Mouse (Mus musculus) heart, adult 2 months (tissue): ENCODE measurements around the gene Dusp27. TPM values are rescaled to one million over a fixed set of nuclear protein-coding genes. Genes with fewer than 3 reads are reported as not detected.
"Not testable (repeated sequence)": the region's sequence is repeated elsewhere in the genome, so short reads cannot be mapped to it uniquely, and the experiment has no call there.

Experiments
- DNase-seq, 2 experiments: peaks; one replicate each; pipeline ENCODE4 v3.0.0; 2021
- H3K27ac ChIP-seq: fragments of 200-600 bp; 2 replicates; pipeline ENCODE4 v1.8.1; 2022
- H3K27me3 ChIP-seq: fragments of 200-500 bp; 2 replicates; pipeline ENCODE4 v1.6.1; 2012; ENCODE audit warnings: mild to moderate bottlenecking, low read length, inconsistent platforms, mixed read lengths; ENCODE audit not compliant: control insufficient read depth, insufficient read depth
- H3K36me3 ChIP-seq: fragments of 200-500 bp; 2 replicates; pipeline ENCODE4 v1.6.1; 2012; ENCODE audit warnings: low read length, inconsistent platforms; ENCODE audit not compliant: control insufficient read depth, insufficient read depth
- H3K4me1 ChIP-seq: fragments of 200-500 bp; 2 replicates; pipeline ENCODE4 v1.6.1; 2011; ENCODE audit warnings: low read length; ENCODE audit not compliant: control insufficient read depth, insufficient read depth
- H3K4me3 ChIP-seq: fragments of 200-600 bp; 2 replicates; pipeline ENCODE4 v1.8.1; 2022
- H3K79me2 ChIP-seq: fragments of 200-500 bp; replicated peaks from 2 replicates; pipeline ENCODE4 v1.6.1; 2012; ENCODE audit warnings: mild to moderate bottlenecking, inconsistent platforms, low read length, moderate library complexity, mixed read lengths; ENCODE audit not compliant: control insufficient read depth, insufficient read depth
- H3K9ac ChIP-seq: fragments of 200-500 bp; 2 replicates; pipeline ENCODE4 v1.6.1; 2012; ENCODE audit warnings: low read depth, mild to moderate bottlenecking, control low read depth, inconsistent platforms, low read length, mixed read lengths
- CTCF ChIP-seq: fragments of 200-600 bp; IDR thresholded peaks from 2 replicates; pipeline ENCODE4 v1.8.1; 2022; ENCODE audit warnings: antibody characterized with exemption, mild to moderate bottlenecking, moderate library complexity
- EP300 ChIP-seq: fragments of 200-500 bp; IDR thresholded peaks from 2 replicates; pipeline ENCODE4 v1.6.1; 2011; ENCODE audit warnings: low read depth, low read length, control low read depth; ENCODE audit not compliant: insufficient read depth
- POLR2A ChIP-seq: fragments of 200-500 bp; IDR thresholded peaks from 2 replicates; pipeline ENCODE4 v1.6.1; 2011; ENCODE audit warnings: mild to moderate bottlenecking, low read depth, low read length, control low read depth; ENCODE audit not compliant: insufficient read depth
- whole genome bisulfite sequencing: fragments of 180-500 bp; shearing (Covaris S2); methylation state at CpG from one replicate; pipeline ENCODE4 v1.1.7; 2018; 5-methylcytosine and 5-hydroxymethylcytosine counted together
- intact Hi-C: fragments of 180-260 bp; cut with DNase I; formaldehyde crosslinking; loops from one replicate; pipeline ENCODE4 v1.15.1; 2025
- polyA plus RNA-seq: library from polyadenylated mRNA; depleted of rRNA; stranded (reverse); fragments of >200 nt; gene quantifications from 2 replicates; pipeline ENCODE4 v1.2.3, GENCODE M21; 2012
- total RNA-seq, 2 experiments: library from RNA; stranded (reverse); gene quantifications; 2 replicates each; pipeline ENCODE4 v1.2.3; 2021

The Dusp27 gene
- total and polyA plus RNA-seq, 3 experiments: 9.4 to 42.1 (median 37.3) TPM

DNA sequence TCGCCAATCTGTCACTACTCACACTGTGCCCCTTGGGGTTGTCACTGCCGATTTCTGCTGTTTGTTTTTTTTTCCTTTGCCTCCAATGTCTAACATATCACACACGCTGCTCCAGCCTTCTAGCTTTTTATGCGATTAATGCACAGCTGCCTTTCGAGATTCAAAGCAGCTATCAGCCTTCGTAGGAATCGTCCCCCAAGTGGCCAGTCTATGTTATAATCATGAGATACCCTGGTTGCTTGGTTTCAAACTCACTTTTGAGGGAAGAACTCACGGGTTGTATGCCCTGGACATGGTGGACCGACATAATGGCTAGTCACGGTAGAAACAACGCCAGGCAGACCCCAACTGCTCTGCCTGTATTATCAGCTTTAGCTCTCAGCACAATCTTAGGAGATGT is 23.6 kb upstream of the Dusp27 start:
- Histone ChIP-seq H3K36me3 (no peaks in the 10 kb centered on the region), H3K79me2 (no peaks in the 10 kb centered on the region), H3K4me3 (no peak overlapping the region), H3K9ac (no peak overlapping the region), H3K4me1 (no peaks in the 10 kb centered on the region), H3K27me3 (no peaks in the 10 kb centered on the region; the same call in 1 of the 2 replicates), H3K27ac (no peak overlapping the region)
- TF ChIP-seq POLR2A: no peak
- no peak for TF ChIP-seq CTCF
- no peak for TF ChIP-seq EP300
- WGBS: 57% methylated on average over 11 of the region's 11 CpGs
- intact Hi-C loops: loop anchor here (5.0 to 10.0 kb wide), 2 partner anchors 184 to 497 kb away; no protein-coding TSS in a partner anchor
- no peak for DNase-seq

DNA sequence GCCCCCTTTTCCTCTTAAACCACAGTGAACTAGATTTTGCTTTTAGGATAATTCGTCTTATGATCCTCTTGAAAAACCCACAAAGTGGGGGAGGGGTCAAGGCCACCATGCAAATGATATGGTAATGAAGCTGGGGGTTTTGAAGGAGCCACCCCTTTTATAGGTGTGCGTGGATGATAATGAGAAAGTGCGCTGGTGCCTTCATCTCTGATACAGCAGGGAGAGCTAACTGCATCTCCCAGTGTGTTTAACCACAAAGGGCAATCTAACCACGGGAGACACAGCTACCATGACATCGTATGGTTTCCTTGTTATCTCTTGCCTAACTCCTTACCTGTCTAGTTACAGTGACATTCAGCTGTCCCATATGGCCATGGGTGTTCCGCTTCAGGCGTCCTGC is 22.3 kb upstream of the Dusp27 start:
- no peak overlapping the region for H3K4me3 ChIP-seq
- no peak for TF ChIP-seq POLR2A
- TF ChIP-seq CTCF: no peak
- no peak for TF ChIP-seq EP300
- H3K27me3 ChIP-seq: no peaks in the 10 kb centered on the region; the same call in 1 of the 2 replicates
- no peaks in the 10 kb centered on the region for H3K36me3 ChIP-seq
- 78% methylated on average over 7 of the region's 7 CpGs for WGBS
- H3K4me1 ChIP-seq: no peaks in the 10 kb centered on the region
- no peak for DNase-seq
- no peaks in the 10 kb centered on the region for H3K79me2 ChIP-seq
- no peak overlapping the region for H3K27ac ChIP-seq
- intact Hi-C loops: loop anchor here (5.0 to 10.0 kb wide), 2 partner anchors 183 to 495 kb away; no protein-coding TSS in a partner anchor
- no peak overlapping the region for H3K9ac ChIP-seq

DNA sequence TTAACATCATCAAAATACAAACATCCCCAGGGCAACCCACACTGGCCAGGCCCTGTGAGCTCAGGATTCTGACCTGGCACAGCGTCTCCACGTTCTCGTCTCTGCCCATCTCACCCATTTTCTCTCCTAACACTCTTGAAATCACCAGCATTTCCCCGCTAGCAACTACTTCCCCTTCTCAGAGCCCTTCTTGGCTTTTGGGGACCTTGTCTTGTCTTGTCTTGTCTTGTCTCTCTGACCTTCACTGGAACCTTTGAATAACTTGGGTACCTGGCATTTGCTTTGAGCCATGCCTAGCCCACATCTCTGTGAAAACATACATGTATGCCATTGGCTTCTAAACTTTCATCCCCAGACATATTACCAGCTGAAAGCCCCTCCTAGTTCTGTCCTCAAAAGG is 21.7 kb upstream of the Dusp27 start:
- intact Hi-C loops: no loop called here
- H3K79me2 ChIP-seq: no peaks in the 10 kb centered on the region
- no peaks in the 10 kb centered on the region for H3K4me1 ChIP-seq
- no peaks in the 10 kb centered on the region for H3K27me3 ChIP-seq
- WGBS: 84% methylated on average over 4 of the region's 4 CpGs
- H3K36me3 ChIP-seq: no peaks in the 10 kb centered on the region
- H3K4me3 ChIP-seq: no peak overlapping the region
- H3K27ac ChIP-seq: no peak overlapping the region
- H3K9ac ChIP-seq: no peak overlapping the region
- DNase-seq: no peak
- TF ChIP-seq EP300 (no peak), CTCF (no peak), POLR2A (no peak)

DNA sequence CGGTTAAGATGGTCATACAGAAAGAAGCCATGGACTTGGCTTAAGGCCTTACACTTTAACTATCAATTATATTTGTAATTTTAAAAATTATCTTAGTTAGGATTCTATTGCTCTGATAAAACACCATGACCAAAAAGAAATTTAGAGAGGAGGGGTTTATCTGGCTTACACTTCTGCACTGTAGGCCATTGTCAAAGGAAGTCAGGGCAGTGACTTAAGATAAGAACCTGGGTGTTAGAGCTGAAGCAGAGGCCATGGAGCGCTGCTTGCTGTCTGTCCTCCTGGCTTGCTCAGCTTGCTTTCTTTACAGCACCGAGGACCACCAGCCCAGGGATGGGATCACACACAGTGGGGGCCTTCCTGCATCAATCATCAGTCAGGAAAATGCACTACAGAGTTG is 19.9 kb upstream of the Dusp27 start:
- Histone ChIP-seq H3K27ac (no peak overlapping the region), H3K4me3 (no peak overlapping the region), H3K27me3 (no peaks in the 10 kb centered on the region), H3K36me3 (no peaks in the 10 kb centered on the region), H3K9ac (no peak overlapping the region), H3K4me1 (no peaks in the 10 kb centered on the region), H3K79me2 (no peaks in the 10 kb centered on the region)
- no peak for DNase-seq
- WGBS: 59% methylated on average over 3 of the region's 3 CpGs
- no peak for TF ChIP-seq EP300
- TF ChIP-seq POLR2A: no peak
- no peak for TF ChIP-seq CTCF
- intact Hi-C loops: no loop called here

DNA sequence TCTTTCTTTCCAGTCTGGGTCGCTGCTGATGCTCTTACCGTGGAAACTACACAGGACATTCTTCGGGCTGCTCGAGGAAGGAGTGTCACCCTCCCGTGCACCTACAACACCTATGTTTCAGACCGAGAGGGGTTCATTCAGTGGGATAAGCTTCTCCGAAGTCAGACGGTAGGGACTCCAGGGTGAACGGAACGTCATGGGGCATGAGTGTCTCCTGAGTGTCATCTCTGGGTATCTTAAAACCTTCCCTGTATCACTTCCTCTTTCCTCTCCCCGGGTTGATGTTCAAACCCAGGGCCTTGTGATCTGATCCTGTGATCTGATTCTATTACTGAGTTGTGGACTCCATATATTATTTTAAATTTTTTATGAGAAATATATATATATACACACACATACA is 18.9 kb upstream of the Dusp27 start:
- TF ChIP-seq POLR2A (no peak), CTCF (no peak), EP300 (no peak)
- intact Hi-C loops: no loop called here
- DNase-seq: no peak
- H3K4me3 ChIP-seq: no peak overlapping the region
- H3K27me3 ChIP-seq: no peaks in the 10 kb centered on the region
- 73% methylated on average over 11 of the region's 11 CpGs for WGBS
- no peak overlapping the region for H3K9ac ChIP-seq
- H3K27ac ChIP-seq: no peak overlapping the region
- no peaks in the 10 kb centered on the region for H3K36me3 ChIP-seq
- no peaks in the 10 kb centered on the region for H3K79me2 ChIP-seq
- H3K4me1 ChIP-seq: no peaks in the 10 kb centered on the region

DNA sequence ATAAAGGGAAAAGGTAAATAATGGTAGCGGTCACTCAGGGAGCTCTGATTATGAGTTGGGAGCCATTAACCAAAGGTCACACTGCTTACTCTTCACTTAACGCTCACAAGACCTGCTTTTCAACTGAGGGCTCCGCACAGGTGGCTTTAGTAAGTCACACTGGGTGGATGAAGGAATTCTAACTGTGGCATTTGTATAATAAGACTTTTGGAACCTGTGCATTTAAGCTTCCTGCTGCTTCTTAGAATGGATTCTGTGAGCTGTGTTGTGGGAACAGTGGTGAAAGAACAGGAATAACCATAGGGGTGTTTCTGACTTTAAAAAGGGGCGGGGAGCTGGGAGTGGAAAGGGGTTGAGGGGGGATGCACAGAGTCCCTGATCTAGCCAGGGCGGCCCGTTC is 14.6 kb upstream of the Dusp27 start:
- Histone ChIP-seq H3K36me3 (no peaks in the 10 kb centered on the region), H3K27me3 (no peaks in the 10 kb centered on the region), H3K27ac (no peak overlapping the region), H3K9ac (no peak overlapping the region), H3K4me3 (no peak overlapping the region), H3K79me2 (no peaks in the 10 kb centered on the region), H3K4me1 (no peaks in the 10 kb centered on the region)
- no peak for DNase-seq
- 79% methylated on average over 6 of the region's 6 CpGs for WGBS
- no peak for TF ChIP-seq POLR2A
- no peak for TF ChIP-seq EP300
- no peak for TF ChIP-seq CTCF
- intact Hi-C loops: no loop called here

DNA sequence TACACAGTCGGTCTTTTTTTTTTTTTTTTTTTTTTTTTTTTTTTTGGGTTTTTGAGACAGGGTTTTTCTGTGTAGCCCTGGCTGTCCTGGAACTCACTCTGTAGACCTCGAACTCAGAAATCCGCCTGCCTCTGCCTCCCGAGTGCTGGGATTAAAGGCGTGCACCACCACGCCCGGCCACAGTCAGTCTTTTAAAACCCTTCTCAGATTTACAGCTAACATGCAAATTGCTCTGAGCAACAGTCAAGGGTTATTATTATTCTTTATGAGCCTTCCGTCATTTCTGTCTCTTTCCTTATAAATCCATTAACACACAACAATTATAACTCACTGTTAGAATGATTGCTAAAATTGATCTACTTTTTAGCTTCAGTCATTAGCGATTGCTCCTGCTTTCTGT is 14.1 kb upstream of the Dusp27 start:
- H3K4me1 ChIP-seq, H3K27ac ChIP-seq, H3K79me2 ChIP-seq, DNase-seq, H3K4me3 ChIP-seq, intact Hi-C loops, H3K9ac ChIP-seq, H3K27me3 ChIP-seq, H3K36me3 ChIP-seq: not testable (repeated sequence)
- 86% methylated on average over 9 of the region's 9 CpGs for WGBS
